Mouse (Mus musculus) bone marrow macrophage, adult 2 months (primary cell): ENCODE measurements around the gene Myo3b.

ENCODE experiments used
- CTCF ChIP-seq: IDR thresholded peaks from 2 replicates; pipeline ENCODE4 v1.5.1; 2012; ENCODE audit warnings: low read depth, mild to moderate bottlenecking, low read length, moderate library complexity
- POLR2A ChIP-seq: IDR thresholded peaks from 2 replicates; pipeline ENCODE4 v1.6.1; 2012; ENCODE audit warnings: mild to moderate bottlenecking, low read depth, low read length, borderline replicate concordance

GRCm38 (mm10) chr2:70302905-70303304 is 264.0 kb downstream of the Myo3b start:
- TF ChIP-seq CTCF, result no peak
- no peak for TF ChIP-seq POLR2A
